Mouse (Mus musculus) forebrain, embryonic 16.5 days (tissue): ENCODE measurements at regions not wholly inside any gene's neighbourhood (a gene's known extent, or its start where the extent isn't known, plus 50 kb on each side); places are given as distances from the start of the nearest gene placed in this dataset.

Experiments used
- ATAC-seq: fragments of 200-750 bp; cut with Nextera tagmentation; 2 replicates; pipeline ENCODE4 v1.8.0; 2017; ENCODE audit warnings: mild to moderate bottlenecking, moderate library complexity
- H3K27ac ChIP-seq: fragments of 300-500 bp; sonication (generic); 2 replicates; pipeline ENCODE4 v1.5.1; 2014; ENCODE audit warnings: low read length, control low read depth
- H3K27me3 ChIP-seq: fragments of 300-500 bp; sonication (generic); replicated peaks from 2 replicates; pipeline ENCODE4 v1.6.1; 2014; ENCODE audit warnings: low read length; ENCODE audit not compliant: control insufficient read depth, insufficient read depth
- H3K36me3 ChIP-seq: fragments of 300-500 bp; sonication (generic); 2 replicates; pipeline ENCODE4 v1.6.1; 2014; ENCODE audit not compliant: control insufficient read depth, insufficient read depth
- H3K4me1 ChIP-seq: fragments of 300-500 bp; sonication (generic); replicated peaks from 2 replicates; pipeline ENCODE4 v1.6.1; 2014; ENCODE audit warnings: low read length; ENCODE audit not compliant: control insufficient read depth, insufficient read depth
- H3K4me2 ChIP-seq: fragments of 300-500 bp; sonication (generic); 2 replicates; pipeline ENCODE4 v1.6.1; 2014; ENCODE audit warnings: mild to moderate bottlenecking, low read length, control low read depth
- H3K4me3 ChIP-seq: fragments of 300-500 bp; sonication (generic); replicated peaks from 2 replicates; pipeline ENCODE4 v1.5.1; 2014; ENCODE audit warnings: mild to moderate bottlenecking, low read length, control low read depth
- H3K9ac ChIP-seq: fragments of 300-500 bp; sonication (generic); replicated peaks from 2 replicates; pipeline ENCODE4 v1.6.1; 2014; ENCODE audit warnings: low read depth, low read length, control low read depth
- H3K9me3 ChIP-seq: fragments of 300-500 bp; sonication (generic); 2 replicates; pipeline ENCODE4 v1.6.1; 2016; ENCODE audit warnings: low read length; ENCODE audit not compliant: control insufficient read depth
- WGBS: fragments of 180-500 bp; shearing (Covaris S2); extraction: QIAGEN DNeasy Blood & Tissue Kit; methylation state at CpG from one replicate; pipeline ENCODE4 v1.1.7; 2014; 5-methylcytosine and 5-hydroxymethylcytosine counted together

DNA sequence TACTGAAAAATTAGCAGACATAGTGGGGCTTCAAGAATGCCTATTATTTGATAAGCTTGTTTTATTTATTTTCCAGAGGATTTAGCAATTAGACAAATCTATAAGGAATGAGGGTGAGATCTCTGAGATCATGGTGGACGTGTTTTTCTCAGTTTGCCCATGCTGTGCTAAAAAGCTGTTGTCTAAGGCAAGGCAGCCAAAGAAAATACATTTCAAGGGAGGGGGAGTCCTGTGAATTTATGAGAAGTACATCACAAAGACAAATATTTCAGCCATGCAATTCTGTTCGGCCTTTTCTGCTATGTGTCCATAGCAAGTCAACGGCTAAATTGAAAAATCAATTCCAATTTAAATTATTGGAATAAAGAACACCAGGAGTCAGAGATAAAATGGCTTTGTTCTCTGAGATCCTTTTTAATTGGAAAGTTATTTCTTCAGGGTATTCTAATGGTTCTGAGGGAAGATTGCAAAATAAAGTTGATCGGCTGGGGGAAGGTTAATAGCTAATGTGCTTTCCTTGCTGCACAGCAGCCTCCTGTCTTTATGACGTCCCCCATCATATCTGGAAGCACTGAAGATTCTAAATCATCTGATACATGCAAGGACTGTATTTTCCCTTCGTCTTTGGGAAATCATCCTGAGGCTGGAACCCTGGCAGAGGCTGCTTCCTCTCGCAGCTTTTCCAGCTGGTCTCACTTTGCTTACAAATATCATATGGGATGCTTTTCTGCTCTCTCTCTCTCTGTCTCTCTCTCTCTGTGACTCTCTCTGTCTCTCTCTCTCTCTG is 609.3 kb downstream of the Dach1 start:
- no peak overlapping the region for H3K4me2 ChIP-seq
- no peak overlapping the region for H3K27ac ChIP-seq
- no peaks in the 10 kb centered on the region for H3K9me3 ChIP-seq
- WGBS, result 15% methylated on average over 7 of the region's 7 CpGs
- ATAC-seq, result 0 out of 2 replicates have a peak, but pooled peaks have one; percentile 26
- no peak overlapping the region for H3K4me3 ChIP-seq
- no peaks in the 10 kb centered on the region for H3K27me3 ChIP-seq
- H3K36me3 ChIP-seq, result no peaks in the 10 kb centered on the region
- no peak overlapping the region for H3K9ac ChIP-seq
- H3K4me1 ChIP-seq, result 0 out of 2 replicates have a peak, but pooled peaks cover 3% of the 10 kb centered on the region

DNA sequence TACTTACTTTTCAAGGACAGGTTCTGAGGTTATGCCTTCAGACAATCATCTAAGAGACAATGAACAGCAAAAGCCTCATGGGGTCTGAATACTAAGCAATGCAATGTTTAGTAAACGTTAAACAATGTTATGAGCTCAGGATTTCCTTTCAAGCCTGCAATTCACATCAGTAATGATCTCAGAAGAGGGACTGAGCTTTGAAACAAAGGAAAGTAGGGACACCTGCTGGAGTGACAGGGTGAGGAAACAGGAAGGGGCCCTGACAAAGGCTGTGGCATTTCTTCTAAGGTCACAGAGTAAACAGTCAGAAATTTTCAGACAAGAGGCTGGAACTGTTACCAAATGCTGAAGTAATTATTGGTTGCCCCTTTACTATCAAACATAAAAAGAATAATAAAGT is 610.0 kb downstream of the Dach1 start:
- Histone ChIP-seq H3K4me1 (0 out of 2 replicates have a peak, but pooled peaks cover 3% of the 10 kb centered on the region), H3K27ac (no peak overlapping the region), H3K4me2 (no peak overlapping the region), H3K9me3 (no peaks in the 10 kb centered on the region), H3K4me3 (no peak overlapping the region), H3K27me3 (no peaks in the 10 kb centered on the region), H3K36me3 (no peaks in the 10 kb centered on the region), H3K9ac (no peak overlapping the region)
- no peak; the same call in 1 of the 2 replicates for ATAC-seq
- 0% methylated on average over 1 of the region's 1 CpGs for WGBS

DNA sequence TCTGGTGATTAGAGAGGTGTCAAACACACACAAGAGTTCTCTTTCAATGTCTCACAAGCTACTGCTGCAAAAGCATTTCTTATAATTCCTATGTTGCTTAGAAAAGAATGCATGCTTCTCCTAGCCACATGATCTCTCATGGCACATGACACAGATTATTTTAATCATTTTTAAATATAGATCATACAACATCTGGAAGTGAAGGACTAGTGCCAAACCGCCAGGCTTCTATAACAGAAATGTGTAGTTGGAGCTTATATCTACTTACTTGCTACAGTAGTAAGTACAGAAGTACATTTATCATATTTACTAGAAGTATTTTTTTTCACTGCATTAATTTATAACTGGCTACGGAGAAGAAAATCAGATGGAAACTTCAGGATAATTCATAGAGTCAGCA is 611.3 kb downstream of the Dach1 start:
- Histone ChIP-seq H3K4me1 (0 out of 2 replicates have a peak, but pooled peaks cover 3% of the 10 kb centered on the region), H3K36me3 (no peaks in the 10 kb centered on the region), H3K9ac (no peak overlapping the region), H3K9me3 (no peaks in the 10 kb centered on the region), H3K4me3 (no peak overlapping the region), H3K27me3 (no peaks in the 10 kb centered on the region), H3K4me2 (no peak overlapping the region), H3K27ac (no peak overlapping the region)
- WGBS, result 82% methylated on average over 2 of the region's 2 CpGs
- ATAC-seq, result no peak

DNA sequence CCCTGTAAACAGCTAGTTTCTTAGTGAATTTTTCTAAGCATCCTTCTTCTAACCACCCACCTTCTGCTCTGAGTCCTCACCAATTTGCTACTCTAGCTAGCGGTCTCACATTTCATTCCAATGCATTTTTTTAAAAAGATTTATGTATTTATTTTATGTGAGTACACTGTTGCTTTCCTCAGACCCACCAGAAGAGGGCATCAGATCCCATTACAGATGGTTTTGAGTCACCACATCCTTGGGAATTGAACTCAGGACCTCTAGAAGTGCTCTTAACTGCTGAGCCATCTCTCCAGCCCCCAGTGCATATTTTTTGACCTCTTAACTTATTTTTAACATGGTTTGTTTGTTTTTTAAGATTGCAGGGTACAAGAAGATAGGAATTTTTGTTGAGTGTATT is 611.7 kb downstream of the Dach1 start:
- ATAC-seq, result no peak
- Histone ChIP-seq H3K4me2 (no peak overlapping the region), H3K27me3 (no peaks in the 10 kb centered on the region), H3K9ac (no peak overlapping the region), H3K4me1 (0 out of 2 replicates have a peak, but pooled peaks cover 3% of the 10 kb centered on the region), H3K36me3 (no peaks in the 10 kb centered on the region), H3K4me3 (no peak overlapping the region), H3K9me3 (no peaks in the 10 kb centered on the region), H3K27ac (no peak overlapping the region)
- WGBS, result 96% methylated on average over 1 of the region's 1 CpGs

DNA sequence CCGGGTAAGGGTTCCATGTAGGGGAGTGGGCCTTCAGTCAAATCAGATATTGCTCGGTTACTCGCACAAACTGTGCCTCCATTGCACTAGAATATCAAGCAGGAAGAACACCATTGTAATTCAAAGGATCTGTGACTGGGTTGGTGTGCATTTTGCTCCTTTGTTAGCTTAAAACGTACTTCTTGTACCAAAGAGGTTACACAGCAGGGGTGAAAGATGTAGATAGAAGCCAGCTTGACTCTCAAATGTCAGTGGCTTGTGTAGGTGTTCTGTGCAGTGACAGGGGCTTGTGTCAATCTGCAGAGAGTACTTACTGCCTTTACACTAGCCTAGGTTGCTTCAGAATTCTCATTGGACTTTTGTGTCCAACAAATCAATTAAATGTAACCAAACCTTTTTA is 623.3 kb downstream of the Dach1 start:
- ATAC-seq, result no peak
- H3K9me3 ChIP-seq, result no peaks in the 10 kb centered on the region
- no peak overlapping the region for H3K9ac ChIP-seq
- H3K4me1 ChIP-seq, result no peaks in the 10 kb centered on the region
- H3K27ac ChIP-seq, result no peak overlapping the region
- H3K36me3 ChIP-seq, result no peaks in the 10 kb centered on the region
- H3K4me3 ChIP-seq, result no peak overlapping the region
- no peaks in the 10 kb centered on the region for H3K27me3 ChIP-seq
- H3K4me2 ChIP-seq, result no peak overlapping the region
- WGBS, result 80% methylated on average over 4 of the region's 4 CpGs

DNA sequence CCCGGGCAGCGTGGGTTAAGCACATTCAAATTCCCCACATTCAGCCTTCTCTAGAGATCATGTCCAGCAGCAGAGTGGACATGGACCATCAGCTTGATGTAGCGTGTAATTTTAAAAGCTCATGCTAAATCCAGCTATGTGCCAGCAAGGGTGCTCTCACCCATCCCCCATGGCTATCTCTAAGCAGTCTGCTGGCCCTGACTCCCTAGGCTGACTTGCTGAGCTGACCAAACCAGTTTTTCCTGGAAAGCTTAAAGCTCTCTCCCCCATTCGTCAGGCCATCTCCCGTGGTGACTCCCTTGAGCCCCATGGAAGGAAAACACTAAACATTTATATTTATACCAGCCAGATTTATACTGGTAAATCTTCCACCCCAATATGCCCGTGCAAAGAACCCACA is 625.3 kb downstream of the Dach1 start:
- H3K9ac ChIP-seq, result no peak overlapping the region
- no peak for ATAC-seq
- H3K4me2 ChIP-seq, result no peak overlapping the region
- H3K9me3 ChIP-seq, result no peaks in the 10 kb centered on the region
- no peaks in the 10 kb centered on the region for H3K36me3 ChIP-seq
- H3K4me1 ChIP-seq, result no peaks in the 10 kb centered on the region
- 79% methylated on average over 6 of the region's 6 CpGs for WGBS
- H3K27me3 ChIP-seq, result no peaks in the 10 kb centered on the region
- no peak overlapping the region for H3K4me3 ChIP-seq
- no peak overlapping the region for H3K27ac ChIP-seq

DNA sequence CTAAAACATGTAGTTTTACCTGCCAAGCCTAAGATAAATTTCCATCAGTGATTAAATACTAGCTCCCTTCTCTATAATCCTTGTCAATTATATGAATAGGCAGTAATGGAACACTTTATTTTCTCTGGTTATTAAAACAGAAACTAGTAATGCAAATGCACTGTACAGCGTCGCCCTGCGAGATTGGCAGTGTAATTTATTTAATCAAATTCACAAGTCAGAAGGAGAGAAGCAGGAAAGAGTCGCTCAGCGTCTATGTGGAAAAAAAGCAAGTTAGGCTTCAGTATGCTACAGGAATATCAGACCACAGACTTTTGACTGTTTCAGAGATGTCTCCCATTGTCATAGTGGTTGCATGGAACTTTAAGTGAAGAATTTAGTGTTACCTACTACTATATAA is 632.6 kb downstream of the Dach1 start:
- peak; percentile 74 for ATAC-seq
- Histone ChIP-seq H3K4me2 (no peak overlapping the region), H3K27ac (no peak overlapping the region), H3K9ac (no peak overlapping the region), H3K27me3 (no peaks in the 10 kb centered on the region), H3K36me3 (no peaks in the 10 kb centered on the region), H3K4me3 (no peak overlapping the region), H3K4me1 (no peaks in the 10 kb centered on the region), H3K9me3 (no peaks in the 10 kb centered on the region)
- WGBS, result 32% methylated on average over 5 of the region's 5 CpGs

DNA sequence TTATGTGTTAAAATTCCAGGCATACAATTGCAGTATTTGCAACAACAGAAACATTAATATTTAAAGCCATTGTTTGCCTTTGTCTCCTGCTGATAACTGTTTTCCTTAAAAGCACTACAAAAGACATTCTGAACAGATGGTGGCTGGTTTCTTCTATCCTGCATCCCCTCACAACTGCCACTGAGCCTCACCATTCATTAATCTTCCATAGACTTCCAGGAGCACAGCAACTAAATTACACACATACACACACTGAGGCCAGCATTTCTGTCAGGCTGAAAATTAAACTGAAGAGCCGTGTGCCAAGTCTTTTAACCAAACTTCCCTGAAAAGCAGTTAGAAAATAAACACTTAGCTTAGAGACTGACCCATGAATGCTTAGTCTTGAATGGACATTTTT is 658.2 kb downstream of the Dach1 start:
- Histone ChIP-seq H3K4me1 (no peaks in the 10 kb centered on the region), H3K27ac (no peak overlapping the region), H3K36me3 (no peaks in the 10 kb centered on the region), H3K4me2 (no peak overlapping the region), H3K9me3 (no peaks in the 10 kb centered on the region), H3K4me3 (no peak overlapping the region), H3K27me3 (no peaks in the 10 kb centered on the region), H3K9ac (no peak overlapping the region)
- ATAC-seq, result peak; percentile 76
- 5% methylated on average over 1 of the region's 1 CpGs for WGBS

DNA sequence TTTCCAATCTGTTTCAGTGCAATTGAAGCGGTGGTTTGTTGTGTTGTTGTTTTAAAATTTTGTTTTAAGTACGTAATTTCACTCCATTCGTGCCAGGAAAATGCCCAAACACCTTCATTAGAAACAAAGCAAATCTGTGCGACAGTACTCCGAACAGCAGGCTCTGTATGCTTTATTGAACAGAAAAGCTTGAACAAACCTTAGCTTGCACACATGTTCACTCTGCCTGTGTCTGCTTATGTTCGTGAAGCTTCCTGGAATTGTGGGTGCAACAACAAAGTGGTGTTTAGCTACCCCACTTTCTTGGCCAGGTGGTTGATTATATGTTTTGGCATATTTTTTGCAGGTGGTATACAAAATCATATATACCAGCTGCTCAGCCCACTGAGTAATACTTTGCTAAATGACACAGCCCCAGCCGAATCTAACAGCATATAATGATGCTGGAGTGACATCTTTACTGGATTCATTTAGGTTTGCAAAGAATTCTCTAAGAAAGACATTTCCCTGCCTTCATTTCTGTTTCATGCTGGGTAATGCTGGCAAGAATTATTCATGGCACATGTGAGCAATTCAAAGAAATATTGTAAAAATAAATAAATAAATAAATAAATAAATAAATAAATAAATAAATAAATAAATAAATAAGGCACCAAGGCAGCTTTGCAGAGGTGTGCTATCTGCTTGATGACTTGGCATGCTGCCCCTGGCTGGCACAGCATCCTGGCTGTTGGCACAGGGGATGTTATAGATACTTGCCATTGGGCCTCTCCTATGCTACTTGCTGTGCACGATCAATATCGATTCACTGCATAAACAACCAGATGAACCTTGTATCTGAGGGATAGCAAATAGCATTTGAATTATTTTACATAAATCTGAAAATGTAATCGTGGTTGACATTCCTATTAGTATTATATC is 679.9 kb downstream of the Dach1 start:
- peaks cover 4% of the 10 kb centered on the region; the same call in 1 of the 2 replicates for H3K4me1 ChIP-seq
- no peaks in the 10 kb centered on the region for H3K27me3 ChIP-seq
- H3K4me3 ChIP-seq, result no peak overlapping the region
- peak; percentile 61 for ATAC-seq
- H3K27ac ChIP-seq, result no peak overlapping the region
- H3K4me2 ChIP-seq, result no peak overlapping the region
- H3K36me3 ChIP-seq, result no peaks in the 10 kb centered on the region
- no peak overlapping the region for H3K9ac ChIP-seq
- WGBS, result 48% methylated on average over 10 of the region's 10 CpGs
- H3K9me3 ChIP-seq, result no peaks in the 10 kb centered on the region
